Mouse (Mus musculus) CH12F3 (cell line): Measurements from ENCODE around the gene Rrh.
"Not testable (repeated sequence)": the region's sequence is repeated elsewhere in the genome, so short reads cannot be mapped to it uniquely, and the experiment has no call there.

Experiments
- in situ Hi-C: fragments of 300-500 bp; cut with MboI; formaldehyde crosslinking; loops from 2 replicates; pipeline ENCODE4 v1.14.3; 2020; ENCODE audit warnings: low sequenced_read_pairs

Rrh gene

GRCm38 (mm10) chr3:129793801-129794200, 28.6 kb downstream of the Rrh start:
- in situ Hi-C loops = no loop called here

DNA sequence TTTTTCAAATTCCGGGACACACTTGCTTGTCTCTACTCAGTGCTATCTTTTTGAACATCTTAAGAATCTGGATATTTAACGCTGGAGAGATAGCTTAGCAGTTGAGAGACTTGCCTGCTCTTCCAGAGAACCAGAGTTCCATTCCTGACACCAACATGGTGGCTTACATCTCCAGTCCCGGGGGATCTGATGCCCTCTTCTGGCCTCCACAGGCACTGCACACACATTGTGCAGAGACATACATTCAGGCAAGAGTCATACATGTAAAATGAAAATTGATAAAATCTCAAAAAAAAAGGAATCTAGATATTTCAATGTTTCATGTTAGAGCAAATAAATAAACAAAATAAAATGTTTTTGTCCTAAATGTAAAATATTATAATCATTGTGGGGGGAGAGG, 39.6 kb downstream of the Rrh start:
- in situ Hi-C loops = no loop called here

DNA sequence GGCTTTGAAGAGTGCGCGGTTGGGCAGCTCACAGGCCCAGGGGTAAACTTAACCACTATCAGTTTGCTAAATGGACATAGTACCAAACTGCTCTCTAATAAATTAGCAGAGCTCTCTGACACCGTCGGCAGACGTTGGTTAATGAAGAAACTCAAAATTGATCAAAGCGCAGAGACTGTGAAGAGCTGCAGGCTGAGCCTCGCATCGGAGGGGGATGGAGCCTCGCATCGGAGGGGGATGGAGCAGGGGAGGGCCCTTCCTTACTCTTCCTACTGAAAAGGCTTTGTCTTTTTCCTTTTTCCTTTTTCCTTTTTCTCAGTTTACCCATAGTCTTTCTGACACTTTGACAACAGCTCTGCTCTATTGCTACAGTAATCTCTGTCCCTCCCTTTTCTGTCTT, 41.0 kb downstream of the Rrh start:
- in situ Hi-C loops = no loop called here

GRCm38 (mm10) chr3:129771210-129771609, 51.2 kb downstream of the Rrh start:
- in situ Hi-C loops = no loop called here

- in situ Hi-C loops = no loop called here
Observed at GRCm38 (mm10) chr3:129766971-129767794, 55.2 kb downstream of the Rrh start.

DNA sequence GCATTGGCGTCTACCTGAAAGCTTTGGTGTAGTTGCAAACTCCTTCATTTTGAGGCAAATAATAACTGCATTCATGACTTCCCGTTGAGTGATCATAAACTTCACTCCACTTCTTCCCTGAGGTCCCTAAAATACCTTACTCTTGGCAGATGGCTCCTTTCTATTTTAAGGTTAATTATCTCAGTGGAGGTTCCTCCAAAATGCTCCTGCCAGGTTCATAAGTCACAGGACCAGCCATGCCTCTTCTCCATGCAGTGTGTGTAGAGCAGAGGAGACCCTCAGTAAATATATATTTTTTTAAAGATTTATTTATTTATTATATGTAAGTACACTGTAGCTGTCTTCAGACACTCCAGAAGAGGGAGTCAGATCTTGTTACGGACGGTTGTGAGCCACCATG, 56.3 kb downstream of the Rrh start:
- in situ Hi-C loops = no loop called here

GRCm38 (mm10) chr3:129757599-129757998, 64.8 kb downstream of the Rrh start:
- in situ Hi-C loops = not testable (repeated sequence)

GRCm38 (mm10) chr3:129754650-129755604, 67.5 kb downstream of the Rrh start, which contains the start of gene Egf:
Gene Egf (minus strand): TSS chr3:129755316.
- in situ Hi-C loops = no loop called here
